In the genomic region with DNA sequence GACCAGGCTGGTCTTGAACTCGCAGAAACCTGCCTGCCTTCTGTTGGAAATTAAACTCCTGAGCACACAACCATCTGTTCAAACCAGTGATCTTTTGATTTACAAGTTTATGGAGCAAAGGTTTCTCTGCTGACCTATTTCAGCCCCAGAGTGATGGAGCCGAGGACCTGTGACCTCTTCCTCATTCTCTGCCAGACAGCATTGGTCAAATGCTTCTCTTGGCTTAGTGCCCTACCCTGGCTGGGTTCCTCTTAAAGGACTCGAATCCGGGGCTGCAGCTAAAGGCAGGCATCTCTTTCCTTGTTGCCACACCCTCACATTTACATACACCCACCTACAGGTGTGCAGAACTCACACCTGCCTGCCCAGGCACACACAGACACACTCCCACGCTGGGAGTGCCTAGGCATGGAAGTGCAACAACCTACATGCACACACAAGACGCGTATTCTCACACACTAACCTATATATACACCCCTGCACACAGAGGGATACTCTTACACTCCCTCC, we compare ENCODE assay signal across 20 mouse cellular contexts. TPM values are rescaled to one million over a fixed set of nuclear protein-coding genes. Genes with fewer than 3 reads are reported as not detected.
DNase-seq lines count a peak whose midpoint lies in the region; ATAC-seq and TF ChIP-seq lines count a peak whose summit lies in the region.
"Had no signal": no experiment of that assay in that cellular context is flagged by ENCODE, and none has a peak within 500 bp of the region (broad histone marks: within the 10 kb centered on the region; RNA-seq: fewer than 3 reads in every experiment).

No protein-coding gene starts in this region.

- H3K36me3 ChIP-seq in heart, embryonic 12.5 days, result no peaks in the 10 kb centered on the region
- no peaks in the 10 kb centered on the region for H3K36me3 ChIP-seq in lung, postnatal 0 days (ENCODE audit: insufficient read depth, low read length)
- H3K36me3 ChIP-seq: embryonic facial prominence, embryonic 15.5 days; forebrain, embryonic 10.5 days; G1E; liver, embryonic 13.5 days; midbrain, embryonic 10.5 days; neural tube, embryonic 12.5 days had no signal

- DNase-seq in heart, adult 8-10 months (ENCODE audit: low spot score), result peak; percentile 19
- peak; percentile 53 for DNase-seq in lung, postnatal 10 days
- no peak for DNase-seq in lung, postnatal 0 days (ENCODE audit: low spot score)
- DNase-seq in kidney, postnatal 10 days, result peak; percentile 78
- DNase-seq in lung, postnatal 36 days, result peak; percentile 49
- no peak for DNase-seq in frontal cortex, postnatal 14 days (ENCODE audit: low spot score in 2 of 2)
- DNase-seq: cerebellum, adult 2 months; embryo, embryonic 11 days; gastrocnemius, postnatal 14 days; liver, embryonic 13.5 days had no signal

- no peak overlapping the region for H3K4me2 ChIP-seq in heart, embryonic 12.5 days
- no peak overlapping the region for H3K4me2 ChIP-seq in lung, postnatal 0 days (replicated peaks; ENCODE audit: low read depth, low read length)
- H3K4me2 ChIP-seq: embryonic facial prominence, embryonic 15.5 days; heart, embryonic 11.5 days; liver, embryonic 13.5 days; neural tube, embryonic 12.5 days had no signal

- TF ChIP-seq EP300 in lung, postnatal 0 days (IDR thresholded peaks at IDR 0.05), result no peak

- H3K9ac ChIP-seq in heart, embryonic 12.5 days, result no peak overlapping the region
- no peak overlapping the region for H3K9ac ChIP-seq in lung, postnatal 0 days (replicated peaks; ENCODE audit: low read depth)
- H3K9ac ChIP-seq: embryonic facial prominence, embryonic 15.5 days; liver, embryonic 13.5 days; neural tube, embryonic 12.5 days had no signal

- no peaks in the 10 kb centered on the region for H3K4me1 ChIP-seq in heart, embryonic 12.5 days (replicated peaks)
- H3K4me1 ChIP-seq in lung, postnatal 0 days (ENCODE audit: insufficient read depth, low read depth, low read length), result no peaks in the 10 kb centered on the region
- H3K4me1 ChIP-seq: embryonic facial prominence, embryonic 15.5 days; liver, embryonic 13.5 days; neural tube, embryonic 12.5 days had no signal

- H3K9me3 ChIP-seq in heart, embryonic 12.5 days (replicated peaks), result no peaks in the 10 kb centered on the region
- no peaks in the 10 kb centered on the region for H3K9me3 ChIP-seq in lung, postnatal 0 days (ENCODE audit: low read length)
- H3K9me3 ChIP-seq: embryonic facial prominence, embryonic 15.5 days; forebrain, embryonic 10.5 days; liver, embryonic 13.5 days; midbrain, embryonic 10.5 days; neural tube, embryonic 12.5 days had no signal

- ATAC-seq in heart, embryonic 12.5 days (ENCODE audit: insufficient number of reproducible peaks, low FRiP score), result no peak
- ATAC-seq in lung, postnatal 0 days, result no peak
- ATAC-seq: CD4-positive, CD25-positive, alpha-beta regulatory T cell, adult 4 months; hindbrain, postnatal 0 days had no signal

- TF ChIP-seq CTCF in lung, postnatal 0 days (IDR thresholded peaks at IDR 0.05), result no peak

- no peak overlapping the region for H3K4me3 ChIP-seq in heart, embryonic 12.5 days
- no peak overlapping the region for H3K4me3 ChIP-seq in lung, postnatal 0 days (ENCODE audit: low read depth, low read length)
- H3K4me3 ChIP-seq: embryonic facial prominence, embryonic 15.5 days; forebrain, embryonic 10.5 days; liver, embryonic 13.5 days; midbrain, embryonic 10.5 days; neural tube, embryonic 12.5 days had no signal

- H3K27ac ChIP-seq in heart, embryonic 12.5 days (ENCODE audit: poor library complexity, severe bottlenecking), result no peak overlapping the region
- H3K27ac ChIP-seq in lung, postnatal 0 days (ENCODE audit: low read length), result no peak overlapping the region
- H3K27ac ChIP-seq: embryonic facial prominence, embryonic 15.5 days; forebrain, embryonic 10.5 days; hindbrain, postnatal 0 days; kidney, postnatal 0 days; liver, embryonic 13.5 days; midbrain, embryonic 10.5 days; neural tube, embryonic 12.5 days had no signal

- WGBS in heart, embryonic 12.5 days, result 66% methylated on average over 7 of the region's 7 CpGs
- 71% methylated on average over 7 of the region's 7 CpGs for WGBS in lung, postnatal 0 days

- peaks cover 45% of the 10 kb centered on the region for H3K27me3 ChIP-seq in heart, embryonic 12.5 days (replicated peaks)
- no peaks in the 10 kb centered on the region for H3K27me3 ChIP-seq in lung, postnatal 0 days (replicated peaks; ENCODE audit: insufficient read depth, low read length)

RNA-seq across cellular contexts. Expression of a gene that starts 6.6 kb away (rescaled TPM):
- total RNA-seq in heart, adult 8-10 months (2022), result under 1 TPM; 0.09 to 0.38 (median 0.28) TPM
- polyA plus RNA-seq in heart, embryonic 12.5 days (2016; fragmentation: Nextera tagmentation; extraction: Ambion mirVana), result 0.18 TPM in 1 of 2 replicates, not detected in the other
- 0.04 TPM in 2 replicates for polyA plus RNA-seq in lung, postnatal 0 days (2015; fragmentation: Nextera tagmentation; extraction: Ambion mirVana)
- polyA plus RNA-seq: CD4-positive, CD25-positive, alpha-beta regulatory T cell, adult 4 months; G1E; heart, embryonic 11.5 days had no signal

Comparison
In these comparisons a context has a peak if more than half of its experiments do, and no peak if none do; other contexts are left out.
1. DNase-seq: peak in heart, adult 8-10 months (single experiment), lung, postnatal 10 days (single experiment), kidney, postnatal 10 days (single experiment) and lung, postnatal 36 days (single experiment); none in lung, postnatal 0 days (single experiment) and frontal cortex, postnatal 14 days (0 of 2).